Mouse (Mus musculus): ENCODE measurements around the gene Fto. TPM values are rescaled to one million over a fixed set of nuclear protein-coding genes. Genes with fewer than 3 reads are reported as not detected.

The Fto gene
- total RNA-seq, 2 experiments from 2014 or later: 159 to 163 TPM

- no peak for DNase-seq (ENCODE audit: low spot score in 2 of 2)
These were observed 243.8 kb downstream of the Fto start for GRCm38 (mm10) chr8:91557041-91557587.

GRCm38 (mm10) chr8:91558408-91558807 lies 245.1 kb downstream of the Fto start:
- DNase-seq (ENCODE audit: low spot score in 2 of 2): no peak

GRCm38 (mm10) chr8:91560017-91560591 lies 246.8 kb downstream of the Fto start:
- DNase-seq (ENCODE audit: low spot score in 2 of 2): no peak

GRCm38 (mm10) chr8:91561241-91561640 lies 247.9 kb downstream of the Fto start:
- no peak for DNase-seq (ENCODE audit: low spot score in 2 of 2)

- no peak for DNase-seq (ENCODE audit: low spot score in 2 of 2)
These were observed 249.3 kb downstream of the Fto start for GRCm38 (mm10) chr8:91562600-91562999.

GRCm38 (mm10) chr8:91563326-91563725 lies 250.0 kb downstream of the Fto start:
- peak; percentile 28 to 55 for DNase-seq (ENCODE audit: low spot score in 2 of 2)

GRCm38 (mm10) chr8:91565869-91566502 lies 252.7 kb downstream of the Fto start:
- DNase-seq (ENCODE audit: low spot score in 2 of 2): peak in 1 of 2 experiments; percentile 43

GRCm38 (mm10) chr8:91566503-91566869 lies 253.2 kb downstream of the Fto start:
- DNase-seq (ENCODE audit: low spot score in 2 of 2): no peak

- DNase-seq (ENCODE audit: low spot score in 2 of 2): peak; percentile 22 to 26
These were observed 256.5 kb downstream of the Fto start for GRCm38 (mm10) chr8:91569874-91570273.

GRCm38 (mm10) chr8:91570809-91571208 lies 257.5 kb downstream of the Fto start:
- DNase-seq (ENCODE audit: low spot score in 2 of 2): no peak

GRCm38 (mm10) chr8:91571978-91572377 lies 258.7 kb downstream of the Fto start:
- DNase-seq (ENCODE audit: low spot score in 2 of 2): no peak

GRCm38 (mm10) chr8:91572630-91573029 lies 259.3 kb downstream of the Fto start:
- no peak for DNase-seq (ENCODE audit: low spot score in 2 of 2)

GRCm38 (mm10) chr8:91575576-91575975 lies 262.3 kb downstream of the Fto start:
- DNase-seq (ENCODE audit: low spot score in 2 of 2): no peak

- no peak for DNase-seq (ENCODE audit: low spot score in 2 of 2)
These were observed 263.0 kb downstream of the Fto start for GRCm38 (mm10) chr8:91576086-91576917.

- DNase-seq (ENCODE audit: low spot score in 2 of 2): no peak
These were observed 263.6 kb downstream of the Fto start for GRCm38 (mm10) chr8:91576918-91577241.

- no peak for DNase-seq (ENCODE audit: low spot score in 2 of 2)
These were observed 264.3 kb downstream of the Fto start for GRCm38 (mm10) chr8:91577605-91578004.

- DNase-seq (ENCODE audit: low spot score in 2 of 2): no peak
These were observed 271.5 kb downstream of the Fto start for GRCm38 (mm10) chr8:91584620-91585415.

- no peak for DNase-seq (ENCODE audit: low spot score in 2 of 2)
These were observed 279.2 kb downstream of the Fto start for GRCm38 (mm10) chr8:91592436-91593105.

GRCm38 (mm10) chr8:91593202-91593781 lies 280.0 kb downstream of the Fto start:
- no peak for DNase-seq (ENCODE audit: low spot score in 2 of 2)

- no peak for DNase-seq (ENCODE audit: low spot score in 2 of 2)
These were observed 286.1 kb downstream of the Fto start for GRCm38 (mm10) chr8:91599349-91599837.
